Mouse (Mus musculus): ENCODE measurements at regions not wholly inside any gene's neighbourhood (a gene's known extent, or its start where the extent isn't known, plus 50 kb on each side); places are given as distances from the start of the nearest gene placed in this dataset.

DNA sequence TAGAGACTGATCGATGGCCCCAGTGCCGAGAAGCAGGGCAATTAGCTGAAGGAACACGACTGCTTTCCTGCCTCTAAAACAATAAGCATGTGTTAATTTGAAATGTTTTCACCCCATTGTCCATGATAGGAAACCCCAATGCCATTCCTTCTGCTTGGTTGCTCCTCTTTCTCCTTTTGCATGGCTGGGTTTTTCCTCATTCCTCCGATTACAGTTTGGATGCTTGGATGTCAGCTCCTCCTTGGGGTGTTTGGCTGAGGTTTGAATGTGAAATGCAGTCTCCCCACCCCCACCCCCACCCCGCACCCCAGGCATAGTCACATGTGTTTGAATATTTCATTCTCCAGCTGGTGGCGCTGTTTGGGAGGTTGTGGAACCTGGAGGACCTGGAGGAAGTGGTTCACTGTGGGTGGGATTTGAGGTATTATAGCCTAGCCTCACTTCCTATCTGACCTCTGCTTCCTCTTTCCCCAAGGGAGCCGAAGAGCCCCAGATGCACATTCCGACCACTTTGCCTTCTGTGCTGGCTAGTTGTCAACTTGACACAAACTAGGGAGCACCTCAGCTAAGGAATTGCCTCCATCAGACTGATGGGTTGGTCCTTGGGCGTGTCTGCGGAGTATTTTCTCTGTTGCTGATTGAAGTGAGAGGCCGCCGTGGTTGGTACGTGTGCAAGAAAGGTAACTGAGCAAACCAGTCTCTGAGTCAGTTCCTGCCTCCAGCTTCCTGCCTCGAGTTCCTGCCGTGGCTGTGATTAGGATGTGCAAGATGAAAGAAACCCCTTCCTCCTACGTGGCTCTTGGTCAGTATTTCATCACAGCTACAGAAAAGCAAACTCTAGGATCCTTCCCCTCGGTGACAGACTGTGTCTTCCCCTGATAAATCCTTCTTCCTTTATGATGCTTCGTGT is 128.6 kb upstream of the Grik3 start:
- Histone ChIP-seq H3K4me1 (replicated peaks; ENCODE audit: control insufficient read depth, insufficient read depth, low read length) (peaks cover 5% of the 10 kb centered on the region; the same call in 1 of the 2 replicates), H3K4me2 (ENCODE audit: low read depth, low read length, severe bottlenecking) (no peak overlapping the region), H3K4me3 (ENCODE audit: low read depth, low read length) (no peak overlapping the region), H3K9ac (ENCODE audit: low read length) (no peak overlapping the region), H3K27me3 (ENCODE audit: control insufficient read depth, insufficient read depth, low read length) (no peaks in the 10 kb centered on the region), H3K27ac (ENCODE audit: low read depth, low read length) (no peak overlapping the region), H3K9me3 (ENCODE audit: control insufficient read depth, low read length) (no peaks in the 10 kb centered on the region), H3K36me3 (ENCODE audit: control insufficient read depth, insufficient read depth, low read length) (no peaks in the 10 kb centered on the region)
- WGBS, result 66% methylated on average over 18 of the region's 18 CpGs
- ATAC-seq (replicated peaks; ENCODE audit: low FRiP score) (no peak), DNase-seq (ENCODE audit: low spot score) (no peak)

GRCm38 (mm10) chr4:125358356-125358755 is 132.1 kb upstream of the Grik3 start:
- H3K4me3 ChIP-seq (ENCODE audit: low read depth, low read length), result no peak overlapping the region
- DNase-seq (ENCODE audit: low spot score) (no peak), ATAC-seq (replicated peaks; ENCODE audit: low FRiP score) (no peak)
- H3K4me1 ChIP-seq (replicated peaks; ENCODE audit: control insufficient read depth, insufficient read depth, low read length), result peaks cover 5% of the 10 kb centered on the region
- no peak overlapping the region for H3K9ac ChIP-seq (ENCODE audit: low read length)
- no peaks in the 10 kb centered on the region; the same call in 1 of the 2 replicates for H3K27me3 ChIP-seq (ENCODE audit: control insufficient read depth, insufficient read depth, low read length)
- 92% methylated on average over 2 of the region's 2 CpGs for WGBS
- H3K4me2 ChIP-seq (ENCODE audit: low read depth, low read length, severe bottlenecking), result no peak overlapping the region
- H3K36me3 ChIP-seq (ENCODE audit: control insufficient read depth, insufficient read depth, low read length), result no peaks in the 10 kb centered on the region
- no peak overlapping the region for H3K27ac ChIP-seq (ENCODE audit: low read depth, low read length)
- H3K9me3 ChIP-seq (ENCODE audit: control insufficient read depth, low read length), result no peaks in the 10 kb centered on the region

DNA sequence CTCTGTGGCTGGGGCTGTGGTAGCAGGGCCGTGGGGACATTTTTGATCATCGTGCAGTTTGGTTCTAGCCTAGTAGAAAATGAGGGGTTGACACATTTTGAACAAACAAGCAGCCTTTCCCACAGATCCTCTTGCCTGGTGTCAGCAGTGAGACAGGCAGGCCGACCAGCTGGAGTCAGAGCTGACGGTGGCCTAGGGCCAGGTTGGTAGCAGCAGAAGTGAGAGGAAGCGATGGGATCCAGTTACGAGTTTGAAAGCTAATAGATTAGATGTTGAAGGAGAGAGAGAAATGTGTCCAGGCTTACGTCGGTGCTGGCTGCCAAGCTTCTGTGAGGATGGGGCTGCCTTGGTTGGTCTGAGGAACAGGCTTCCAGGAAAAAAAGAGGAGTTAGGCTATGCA is 134.1 kb upstream of the Grik3 start:
- DNase-seq (ENCODE audit: low spot score), result no peak
- no peaks in the 10 kb centered on the region for H3K36me3 ChIP-seq (ENCODE audit: control insufficient read depth, insufficient read depth, low read length)
- no peak for ATAC-seq (replicated peaks; ENCODE audit: low FRiP score)
- H3K27ac ChIP-seq (ENCODE audit: low read depth, low read length), result no peak overlapping the region
- H3K4me1 ChIP-seq (replicated peaks; ENCODE audit: control insufficient read depth, insufficient read depth, low read length), result peaks cover 5% of the 10 kb centered on the region
- H3K4me3 ChIP-seq (ENCODE audit: low read depth, low read length), result no peak overlapping the region
- no peak overlapping the region for H3K9ac ChIP-seq (ENCODE audit: low read length)
- no peaks in the 10 kb centered on the region; the same call in 1 of the 2 replicates for H3K27me3 ChIP-seq (ENCODE audit: control insufficient read depth, insufficient read depth, low read length)
- no peak overlapping the region for H3K4me2 ChIP-seq (ENCODE audit: low read depth, low read length, severe bottlenecking)
- H3K9me3 ChIP-seq (ENCODE audit: control insufficient read depth, low read length), result no peaks in the 10 kb centered on the region
- 64% methylated on average over 8 of the region's 8 CpGs for WGBS

- H3K27me3 ChIP-seq (ENCODE audit: control insufficient read depth, insufficient read depth, low read length), result no peaks in the 10 kb centered on the region; the same call in 1 of the 2 replicates
- peaks cover 5% of the 10 kb centered on the region for H3K4me1 ChIP-seq (replicated peaks; ENCODE audit: control insufficient read depth, insufficient read depth, low read length)
- DNase-seq (ENCODE audit: low spot score), result no peak
- no peaks in the 10 kb centered on the region for H3K36me3 ChIP-seq (ENCODE audit: control insufficient read depth, insufficient read depth, low read length)
- H3K27ac ChIP-seq (ENCODE audit: low read depth, low read length), result no peak overlapping the region
- no peak for ATAC-seq (replicated peaks; ENCODE audit: low FRiP score)
- no peak overlapping the region for H3K4me2 ChIP-seq (ENCODE audit: low read depth, low read length, severe bottlenecking)
- WGBS, result 27% methylated on average over 3 of the region's 3 CpGs
- H3K9ac ChIP-seq (ENCODE audit: low read length), result no peak overlapping the region
- H3K4me3 ChIP-seq (ENCODE audit: low read depth, low read length), result no peak overlapping the region
- no peaks in the 10 kb centered on the region for H3K9me3 ChIP-seq (ENCODE audit: control insufficient read depth, low read length)
Measured at GRCm38 (mm10) chr4:125354742-125355141, 135.8 kb upstream of the Grik3 start.

DNA sequence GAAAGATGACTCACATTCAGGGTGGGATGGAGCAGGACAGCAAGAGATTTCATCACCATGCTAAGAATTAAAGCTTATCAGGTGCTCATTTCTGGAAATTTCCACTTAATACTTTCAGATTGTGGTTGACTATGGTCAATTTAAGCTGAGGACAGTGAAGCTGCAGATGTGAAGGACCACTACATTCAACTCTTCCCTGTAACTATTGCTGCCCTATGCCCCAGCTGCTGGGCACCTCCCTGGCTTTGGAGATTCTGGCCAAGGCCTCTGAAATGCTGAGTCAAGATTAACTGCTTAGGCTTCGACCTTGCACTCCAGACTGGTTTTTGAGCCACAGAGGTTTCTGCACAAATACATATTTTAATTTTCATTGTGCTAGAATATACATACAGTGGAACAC is 140.4 kb upstream of the Grik3 start:
- Histone ChIP-seq H3K4me3 (ENCODE audit: low read depth, low read length) (no peak overlapping the region), H3K27ac (ENCODE audit: low read depth, low read length) (no peak overlapping the region), H3K4me1 (replicated peaks; ENCODE audit: control insufficient read depth, insufficient read depth, low read length) (peaks cover 5% of the 10 kb centered on the region), H3K9ac (ENCODE audit: low read length) (no peak overlapping the region), H3K36me3 (ENCODE audit: control insufficient read depth, insufficient read depth, low read length) (no peaks in the 10 kb centered on the region), H3K9me3 (ENCODE audit: control insufficient read depth, low read length) (no peaks in the 10 kb centered on the region), H3K4me2 (ENCODE audit: low read depth, low read length, severe bottlenecking) (no peak overlapping the region), H3K27me3 (ENCODE audit: control insufficient read depth, insufficient read depth, low read length) (no peaks in the 10 kb centered on the region)
- 82% methylated on average over 1 of the region's 1 CpGs for WGBS
- ATAC-seq (replicated peaks; ENCODE audit: low FRiP score) (no peak), DNase-seq (ENCODE audit: low spot score) (no peak)

DNA sequence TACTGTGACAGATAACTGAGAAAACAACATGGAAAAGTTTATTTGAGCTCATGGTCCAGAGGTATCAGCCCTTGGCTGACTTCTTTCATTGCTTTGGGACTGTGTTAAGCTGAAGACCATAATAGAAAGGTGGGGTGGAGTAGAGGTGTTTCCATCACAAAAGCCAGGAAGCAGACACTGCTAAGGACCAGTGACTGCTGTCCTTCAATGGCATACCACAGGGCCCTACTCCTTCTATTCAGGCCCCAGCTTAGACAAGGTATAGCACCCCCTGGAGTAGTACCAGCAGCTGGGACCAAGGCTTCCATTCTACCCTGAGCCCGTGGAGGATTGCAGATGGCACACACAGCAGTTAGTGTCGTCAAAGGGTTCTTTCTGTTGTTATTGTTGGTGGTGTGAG is 151.4 kb upstream of the Grik3 start:
- ATAC-seq (replicated peaks; ENCODE audit: low FRiP score) (no peak), DNase-seq (ENCODE audit: low spot score) (no peak)
- Histone ChIP-seq H3K9ac (ENCODE audit: low read length) (no peak overlapping the region), H3K4me2 (ENCODE audit: low read depth, low read length, severe bottlenecking) (no peak overlapping the region), H3K9me3 (ENCODE audit: control insufficient read depth, low read length) (no peaks in the 10 kb centered on the region), H3K27ac (ENCODE audit: low read depth, low read length) (no peak overlapping the region), H3K27me3 (ENCODE audit: control insufficient read depth, insufficient read depth, low read length) (no peaks in the 10 kb centered on the region), H3K36me3 (ENCODE audit: control insufficient read depth, insufficient read depth, low read length) (no peaks in the 10 kb centered on the region), H3K4me3 (ENCODE audit: low read depth, low read length) (no peak overlapping the region), H3K4me1 (replicated peaks; ENCODE audit: control insufficient read depth, insufficient read depth, low read length) (no peaks in the 10 kb centered on the region)
- WGBS, result 84% methylated on average over 2 of the region's 2 CpGs

DNA sequence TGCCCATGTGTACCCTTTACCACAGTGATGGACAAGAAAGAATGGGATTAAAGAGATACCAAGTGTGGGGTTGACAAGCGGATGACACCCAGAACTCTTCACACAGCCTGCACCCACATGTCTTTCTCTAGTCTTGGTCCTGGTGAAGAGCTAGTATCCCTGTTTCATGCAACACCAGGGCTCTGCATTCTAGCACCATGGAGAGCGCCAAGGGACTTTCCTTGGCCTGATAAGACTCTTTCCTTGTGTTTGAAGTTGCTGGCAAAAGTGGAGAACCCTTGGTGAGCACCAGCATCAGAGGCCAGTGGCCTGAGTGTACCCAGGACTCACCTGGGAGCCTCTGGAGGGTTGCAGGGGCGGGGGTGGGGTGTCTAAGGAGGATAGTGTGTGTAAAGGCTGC is 161.7 kb upstream of the Grik3 start:
- H3K27ac ChIP-seq (ENCODE audit: low read depth, low read length), result no peak overlapping the region
- no peaks in the 10 kb centered on the region for H3K9me3 ChIP-seq (ENCODE audit: control insufficient read depth, low read length)
- no peak overlapping the region for H3K4me2 ChIP-seq (ENCODE audit: low read depth, low read length, severe bottlenecking)
- 0 out of 2 replicates have a peak, but pooled peaks cover 2% of the 10 kb centered on the region for H3K27me3 ChIP-seq (ENCODE audit: control insufficient read depth, insufficient read depth, low read length)
- WGBS, result 44% methylated on average over 3 of the region's 3 CpGs
- H3K4me3 ChIP-seq (ENCODE audit: low read depth, low read length), result no peak overlapping the region
- no peaks in the 10 kb centered on the region for H3K36me3 ChIP-seq (ENCODE audit: control insufficient read depth, insufficient read depth, low read length)
- H3K9ac ChIP-seq (ENCODE audit: low read length), result no peak overlapping the region
- no peak for ATAC-seq (replicated peaks; ENCODE audit: low FRiP score)
- no peak for DNase-seq (ENCODE audit: low spot score)
- H3K4me1 ChIP-seq (replicated peaks; ENCODE audit: control insufficient read depth, insufficient read depth, low read length), result no peaks in the 10 kb centered on the region

GRCm38 (mm10) chr4:125324495-125324894 is 166.0 kb upstream of the Grik3 start:
- H3K36me3 ChIP-seq (ENCODE audit: control insufficient read depth, insufficient read depth, low read length), result no peaks in the 10 kb centered on the region
- peaks cover 2% of the 10 kb centered on the region; the same call in 1 of the 2 replicates for H3K27me3 ChIP-seq (ENCODE audit: control insufficient read depth, insufficient read depth, low read length)
- H3K4me3 ChIP-seq (ENCODE audit: low read depth, low read length), result no peak overlapping the region
- H3K9me3 ChIP-seq (ENCODE audit: control insufficient read depth, low read length), result no peaks in the 10 kb centered on the region
- H3K4me1 ChIP-seq (replicated peaks; ENCODE audit: control insufficient read depth, insufficient read depth, low read length), result no peaks in the 10 kb centered on the region
- H3K27ac ChIP-seq (ENCODE audit: low read depth, low read length), result no peak overlapping the region
- 73% methylated on average over 3 of the region's 3 CpGs for WGBS
- DNase-seq (ENCODE audit: low spot score) (no peak), ATAC-seq (replicated peaks; ENCODE audit: low FRiP score) (no peak)
- no peak overlapping the region for H3K4me2 ChIP-seq (ENCODE audit: low read depth, low read length, severe bottlenecking)
- H3K9ac ChIP-seq (ENCODE audit: low read length), result no peak overlapping the region

DNA sequence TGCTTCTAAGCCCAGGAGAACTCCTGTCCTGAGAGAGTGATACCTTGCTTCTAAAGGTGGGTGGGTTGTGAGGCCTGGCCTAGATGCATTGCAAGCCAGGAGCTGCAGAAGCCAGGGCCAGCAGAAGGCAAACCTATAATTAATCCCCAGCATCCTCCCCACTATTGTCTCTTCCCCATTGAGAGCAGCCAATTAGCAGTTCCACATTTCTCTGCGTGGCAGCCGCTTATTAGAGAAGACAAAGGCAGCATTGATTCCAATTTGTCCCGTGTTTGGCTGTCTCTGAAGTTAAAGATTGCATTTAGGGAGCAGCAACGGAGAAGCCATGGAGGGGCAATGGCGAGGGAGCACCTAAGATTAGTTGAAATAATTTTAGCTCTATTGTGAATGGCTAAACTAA is 171.2 kb upstream of the Grik3 start:
- ATAC-seq (replicated peaks; ENCODE audit: low FRiP score) (peak; percentile 61), DNase-seq (ENCODE audit: low spot score) (peak; percentile 65)
- Histone ChIP-seq H3K4me3 (ENCODE audit: low read depth, low read length) (no peak overlapping the region), H3K4me2 (ENCODE audit: low read depth, low read length, severe bottlenecking) (no peak overlapping the region), H3K9ac (ENCODE audit: low read length) (no peak overlapping the region), H3K9me3 (ENCODE audit: control insufficient read depth, low read length) (no peaks in the 10 kb centered on the region), H3K27ac (ENCODE audit: low read depth, low read length) (no peak overlapping the region), H3K36me3 (ENCODE audit: control insufficient read depth, insufficient read depth, low read length) (no peaks in the 10 kb centered on the region), H3K27me3 (ENCODE audit: control insufficient read depth, insufficient read depth, low read length) (peaks cover 23% of the 10 kb centered on the region), H3K4me1 (replicated peaks; ENCODE audit: control insufficient read depth, insufficient read depth, low read length) (peaks cover 11% of the 10 kb centered on the region; the same call in 1 of the 2 replicates)
- WGBS, result 6% methylated on average over 5 of the region's 5 CpGs
